Mouse (Mus musculus): ENCODE results near the gene Ifrd1. TPM values are rescaled to one million over a fixed set of nuclear protein-coding genes. Genes with fewer than 3 reads are reported as not detected.

Ifrd1 gene
- polyA plus RNA-seq, 1 experiment from 2014 or later: 200 TPM

GRCm38 (mm10) chr12:40169675-40170074 is 78.6 kb downstream of the Ifrd1 start:
- WGBS: 92% methylated on average over 1 of the region's 1 CpGs
- Histone ChIP-seq H3K4me1 (replicated peaks; ENCODE audit: control insufficient read depth, insufficient read depth, low read length) (no peaks in the 10 kb centered on the region), H3K4me3 (ENCODE audit: low read depth, low read length) (no peak overlapping the region), H3K4me2 (ENCODE audit: low read depth, low read length, severe bottlenecking) (no peak overlapping the region), H3K36me3 (ENCODE audit: control insufficient read depth, insufficient read depth, low read length) (no peaks in the 10 kb centered on the region), H3K27me3 (ENCODE audit: control insufficient read depth, insufficient read depth, low read length) (no peaks in the 10 kb centered on the region), H3K27ac (ENCODE audit: low read depth, low read length) (no peak overlapping the region), H3K9ac (ENCODE audit: low read length) (no peak overlapping the region), H3K9me3 (ENCODE audit: control insufficient read depth, low read length) (no peaks in the 10 kb centered on the region)
- DNase-seq (ENCODE audit: low spot score): no peak
- no peak for ATAC-seq (replicated peaks; ENCODE audit: low FRiP score)

DNA sequence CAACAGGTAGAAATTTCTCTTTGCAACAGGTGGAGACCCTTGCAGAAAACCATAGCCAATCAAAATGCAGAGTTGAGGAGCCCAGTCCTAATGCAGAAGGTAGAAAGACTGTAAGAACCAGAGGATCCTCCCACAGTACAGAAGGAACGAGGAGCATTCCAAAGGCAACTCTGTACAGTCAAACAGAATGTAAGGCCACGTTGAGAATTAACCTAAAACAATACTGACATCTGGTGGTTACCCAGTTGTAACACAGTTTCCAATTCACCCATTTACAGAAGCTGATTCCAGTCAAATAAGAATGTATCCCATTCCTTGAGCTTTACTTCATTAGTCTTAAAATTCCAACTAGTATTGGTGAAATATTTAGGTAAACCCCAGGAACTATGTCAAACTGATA is 83.7 kb downstream of the Ifrd1 start:
- no peak overlapping the region for H3K4me3 ChIP-seq (ENCODE audit: low read depth, low read length)
- DNase-seq (ENCODE audit: low spot score) (no peak), ATAC-seq (replicated peaks; ENCODE audit: low FRiP score) (no peak)
- no peak overlapping the region for H3K4me2 ChIP-seq (ENCODE audit: low read depth, low read length, severe bottlenecking)
- no peaks in the 10 kb centered on the region for H3K36me3 ChIP-seq (ENCODE audit: control insufficient read depth, insufficient read depth, low read length)
- 18% methylated on average over 2 of the region's 2 CpGs for WGBS
- no peaks in the 10 kb centered on the region for H3K9me3 ChIP-seq (ENCODE audit: control insufficient read depth, low read length)
- H3K27me3 ChIP-seq (ENCODE audit: control insufficient read depth, insufficient read depth, low read length): no peaks in the 10 kb centered on the region
- H3K9ac ChIP-seq (ENCODE audit: low read length): no peak overlapping the region
- H3K27ac ChIP-seq (ENCODE audit: low read depth, low read length): no peak overlapping the region
- no peaks in the 10 kb centered on the region for H3K4me1 ChIP-seq (replicated peaks; ENCODE audit: control insufficient read depth, insufficient read depth, low read length)

DNA sequence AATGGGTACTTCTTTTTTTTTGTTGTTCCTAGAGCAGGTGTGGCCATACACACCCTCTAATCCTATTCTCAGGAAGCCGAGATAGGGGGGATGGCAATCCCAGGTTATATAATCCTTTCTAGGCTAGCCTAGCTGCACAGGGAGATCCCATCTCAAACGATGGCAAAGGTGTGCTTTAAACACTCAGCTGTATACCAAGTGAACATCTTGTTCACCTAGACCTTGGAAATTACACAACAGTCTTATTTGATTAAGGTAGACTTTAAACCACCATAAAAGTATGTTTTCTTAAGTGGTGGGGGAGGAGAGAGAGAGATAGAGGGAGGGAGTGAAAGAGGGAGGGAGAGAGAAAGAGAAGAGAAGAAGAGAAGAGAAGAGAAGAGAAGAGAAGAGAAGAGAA is 87.5 kb downstream of the Ifrd1 start:
- no peaks in the 10 kb centered on the region for H3K36me3 ChIP-seq (ENCODE audit: control insufficient read depth, insufficient read depth, low read length)
- no peak overlapping the region for H3K9ac ChIP-seq (ENCODE audit: low read length)
- no peaks in the 10 kb centered on the region for H3K4me1 ChIP-seq (replicated peaks; ENCODE audit: control insufficient read depth, insufficient read depth, low read length)
- no peak overlapping the region for H3K4me3 ChIP-seq (ENCODE audit: low read depth, low read length)
- no peaks in the 10 kb centered on the region for H3K27me3 ChIP-seq (ENCODE audit: control insufficient read depth, insufficient read depth, low read length)
- no peak overlapping the region for H3K27ac ChIP-seq (ENCODE audit: low read depth, low read length)
- H3K9me3 ChIP-seq (ENCODE audit: control insufficient read depth, low read length): no peaks in the 10 kb centered on the region
- WGBS: 80% methylated on average over 2 of the region's 2 CpGs
- ATAC-seq (replicated peaks; ENCODE audit: low FRiP score) (no peak), DNase-seq (ENCODE audit: low spot score) (no peak)
- H3K4me2 ChIP-seq (ENCODE audit: low read depth, low read length, severe bottlenecking): no peak overlapping the region

- no peak overlapping the region for H3K4me3 ChIP-seq (ENCODE audit: low read depth, low read length)
- no peak for ATAC-seq (replicated peaks; ENCODE audit: low FRiP score)
- no peaks in the 10 kb centered on the region for H3K9me3 ChIP-seq (ENCODE audit: control insufficient read depth, low read length)
- 91% methylated on average over 6 of the region's 6 CpGs for WGBS
- no peak overlapping the region for H3K27ac ChIP-seq (ENCODE audit: low read depth, low read length)
- H3K36me3 ChIP-seq (ENCODE audit: control insufficient read depth, insufficient read depth, low read length): no peaks in the 10 kb centered on the region
- H3K9ac ChIP-seq (ENCODE audit: low read length): no peak overlapping the region
- no peak overlapping the region for H3K4me2 ChIP-seq (ENCODE audit: low read depth, low read length, severe bottlenecking)
- H3K4me1 ChIP-seq (replicated peaks; ENCODE audit: control insufficient read depth, insufficient read depth, low read length): no peaks in the 10 kb centered on the region
- no peaks in the 10 kb centered on the region for H3K27me3 ChIP-seq (ENCODE audit: control insufficient read depth, insufficient read depth, low read length)
- DNase-seq (ENCODE audit: low spot score): no peak
Observed at GRCm38 (mm10) chr12:40154188-40154587, 94.1 kb downstream of the Ifrd1 start.

DNA sequence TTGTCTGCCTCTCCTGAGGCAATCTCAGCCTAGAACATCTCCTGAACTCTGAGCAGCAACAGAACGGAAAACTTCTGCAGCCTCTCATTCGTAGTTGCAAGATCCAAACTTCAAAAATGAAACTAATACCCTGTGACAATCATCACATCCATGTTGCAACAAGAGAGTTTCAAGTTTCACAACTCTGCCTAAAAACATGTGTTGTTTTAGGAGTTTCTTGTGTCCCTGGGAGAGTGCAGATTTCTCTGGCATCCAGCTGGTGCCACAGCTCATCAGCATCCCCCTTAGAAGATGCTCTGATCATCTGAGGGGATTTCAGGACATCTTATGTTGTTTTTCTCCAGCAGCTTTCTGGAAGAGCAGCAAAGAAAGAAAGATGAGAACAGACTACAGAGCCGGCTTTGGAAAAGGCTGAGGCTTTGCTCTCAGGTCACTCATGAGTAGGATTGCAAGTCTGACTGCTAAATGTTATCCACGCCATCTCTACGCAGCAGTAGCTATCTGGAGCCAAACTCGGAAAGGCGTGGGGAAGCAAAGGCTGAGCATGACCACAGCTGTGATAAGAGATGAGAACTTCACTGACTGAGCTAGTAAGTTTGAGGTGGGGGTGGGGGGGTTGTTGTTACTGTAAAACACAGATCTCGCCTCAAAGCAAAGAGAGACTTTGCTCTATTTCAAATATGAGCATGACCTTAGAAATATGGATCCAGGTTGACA is 95.8 kb downstream of the Ifrd1 start:
- H3K4me3 ChIP-seq (ENCODE audit: low read depth, low read length): no peak overlapping the region
- no peak overlapping the region for H3K9ac ChIP-seq (ENCODE audit: low read length)
- WGBS: 85% methylated on average over 8 of the region's 8 CpGs
- ATAC-seq (replicated peaks; ENCODE audit: low FRiP score) (no peak), DNase-seq (ENCODE audit: low spot score) (no peak)
- no peaks in the 10 kb centered on the region for H3K36me3 ChIP-seq (ENCODE audit: control insufficient read depth, insufficient read depth, low read length)
- no peaks in the 10 kb centered on the region for H3K4me1 ChIP-seq (replicated peaks; ENCODE audit: control insufficient read depth, insufficient read depth, low read length)
- H3K4me2 ChIP-seq (ENCODE audit: low read depth, low read length, severe bottlenecking): no peak overlapping the region
- no peak overlapping the region for H3K27ac ChIP-seq (ENCODE audit: low read depth, low read length)
- H3K27me3 ChIP-seq (ENCODE audit: control insufficient read depth, insufficient read depth, low read length): no peaks in the 10 kb centered on the region
- H3K9me3 ChIP-seq (ENCODE audit: control insufficient read depth, low read length): no peaks in the 10 kb centered on the region

MicroRNA genes within 50 kb of the gene (microRNA counts, 519-probe panel; counts per million panel counts)
- microRNA mmu-miR-1938: 31.2 counts per million

Small RNA genes lying within 50 kb of the gene (microRNA-seq; reads per million reads assigned to microRNA genes)
- 2.5 reads per million for gene Mir1938 (ENCODE audit: insufficient number of aligned reads)

Other genes with a start within 250 kb of the Ifrd1 start
- gene Arl4a, start 210.5 kb downstream of the Ifrd1 start, polyA plus RNA-seq (2014; fragmentation: Nextera tagmentation; extraction: Ambion mirVana): 55.1 and 63.8 TPM in 2 replicates
- 0.13 TPM in 1 of 2 replicates, not detected in the other for gene Scin, start 114.3 kb downstream of the Ifrd1 start, polyA plus RNA-seq (2014; fragmentation: Nextera tagmentation; extraction: Ambion mirVana)
- gene Lsmem1, start 49.0 kb downstream of the Ifrd1 start, polyA plus RNA-seq (2014; fragmentation: Nextera tagmentation; extraction: Ambion mirVana): not detected in 2 replicates
- gene Zfp277, start 197.4 kb upstream of the Ifrd1 start, polyA plus RNA-seq (2014; fragmentation: Nextera tagmentation; extraction: Ambion mirVana): 36.5 and 38.7 TPM in 2 replicates
- gene Dock4, start 197.4 kb upstream of the Ifrd1 start, polyA plus RNA-seq (2014; fragmentation: Nextera tagmentation; extraction: Ambion mirVana): 18.7 and 19.8 TPM in 2 replicates

Measured in forebrain, embryonic 11.5 days (tissue).